Comparison of ENCODE assay signal across 17 mouse cellular contexts in the genomic region with DNA sequence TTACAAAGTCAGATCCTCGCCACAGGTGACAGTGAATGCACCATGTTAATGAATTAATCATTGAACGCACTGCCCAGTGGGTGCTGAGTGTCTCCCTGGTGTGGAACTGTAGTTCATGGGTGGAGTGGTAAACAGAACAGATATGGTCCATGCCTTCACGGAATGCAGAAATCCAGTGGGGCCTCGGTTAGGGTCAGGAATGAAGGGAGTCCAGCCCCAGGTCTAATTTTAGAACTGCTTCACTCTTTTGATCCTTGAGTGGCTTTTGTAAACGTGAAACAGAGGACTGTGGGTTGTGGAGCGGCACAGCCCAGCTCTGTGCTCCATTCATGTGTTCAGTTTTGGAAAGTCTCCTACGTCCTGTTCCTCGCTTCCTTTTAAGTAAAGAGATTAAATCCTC.
DNase-seq lines count a peak whose midpoint lies in the region; ATAC-seq and TF ChIP-seq lines count a peak whose summit lies in the region.
"Had no signal": no experiment of that assay in that cellular context is flagged by ENCODE, and none has a peak within 500 bp of the region (broad histone marks: within the 10 kb centered on the region; RNA-seq: fewer than 3 reads in every experiment).

No protein-coding gene starts in this region.

- no peaks in the 10 kb centered on the region for H3K36me3 ChIP-seq in heart, postnatal 0 days (replicated peaks; ENCODE audit: control insufficient read depth, insufficient read depth, low read length)
- no peaks in the 10 kb centered on the region for H3K36me3 ChIP-seq in kidney, embryonic 15.5 days
- H3K36me3 ChIP-seq: forebrain, embryonic 12.5 days; liver, embryonic 12.5 days; midbrain, embryonic 13.5 days had no signal

- DNase-seq in R1 (ENCODE audit: low read depth, low spot score) = peak; percentile 30
- peak; percentile 9 for DNase-seq in heart, adult 8-10 months (ENCODE audit: low spot score)
- peak; percentile 84 for DNase-seq in heart, postnatal 0 days (ENCODE audit: low spot score)
- no peak for DNase-seq in embryo, embryonic 11 days
- no peak for DNase-seq in urinary bladder, postnatal 14 days (ENCODE audit: low spot score)
- no peak for DNase-seq in ovary, adult 18-20 months (ENCODE audit: low spot score)
- DNase-seq in left cerebral cortex, postnatal 4 days = no peak
- DNase-seq: adrenal gland, postnatal 14 days; cerebellum, adult 2 months; right cerebral cortex, adult 18-20 months; thymus, postnatal 4 days had no signal

- H3K4me1 ChIP-seq in heart, postnatal 0 days (ENCODE audit: control insufficient read depth, insufficient read depth) = peaks cover 38% of the 10 kb centered on the region
- H3K4me1 ChIP-seq in kidney, embryonic 15.5 days = peaks cover 38% of the 10 kb centered on the region
- H3K4me1 ChIP-seq: liver, embryonic 12.5 days had no signal

- TF ChIP-seq CTCF in heart, postnatal 0 days (IDR thresholded peaks at IDR 0.05; ENCODE audit: low read depth) = no peak

- no peak for TF ChIP-seq EP300 in heart, postnatal 0 days (IDR thresholded peaks at IDR 0.05; ENCODE audit: low read depth)

- H3K9me3 ChIP-seq in heart, postnatal 0 days (replicated peaks; ENCODE audit: control insufficient read depth, low read length) = no peaks in the 10 kb centered on the region
- no peaks in the 10 kb centered on the region for H3K9me3 ChIP-seq in kidney, embryonic 15.5 days (replicated peaks)
- H3K9me3 ChIP-seq: forebrain, embryonic 12.5 days; liver, embryonic 12.5 days; midbrain, embryonic 13.5 days had no signal

- H3K27me3 ChIP-seq in heart, postnatal 0 days (ENCODE audit: control insufficient read depth, insufficient read depth, low read length) = no peaks in the 10 kb centered on the region
- H3K27me3 ChIP-seq in kidney, embryonic 15.5 days = no peaks in the 10 kb centered on the region
- H3K27me3 ChIP-seq: forebrain, embryonic 12.5 days; liver, embryonic 12.5 days; midbrain, embryonic 13.5 days had no signal

- peak overlapping the region; percentile 8; the same call in 1 of the 2 replicates for H3K9ac ChIP-seq in heart, postnatal 0 days (replicated peaks; ENCODE audit: low read depth, low read length)
- no peak overlapping the region for H3K9ac ChIP-seq in kidney, embryonic 15.5 days
- H3K9ac ChIP-seq: forebrain, embryonic 12.5 days; liver, embryonic 12.5 days; midbrain, embryonic 13.5 days had no signal

- H3K4me3 ChIP-seq in heart, postnatal 0 days (ENCODE audit: low read depth, low read length) = no peak overlapping the region
- no peak overlapping the region for H3K4me3 ChIP-seq in kidney, embryonic 15.5 days (replicated peaks)
- H3K4me3 ChIP-seq: forebrain, embryonic 12.5 days; liver, embryonic 12.5 days; midbrain, embryonic 13.5 days had no signal

- H3K27ac ChIP-seq in heart, postnatal 0 days (ENCODE audit: low read depth) = peak overlapping the region; percentile 95
- peak overlapping the region; percentile 78 for H3K27ac ChIP-seq in kidney, embryonic 15.5 days
- H3K27ac ChIP-seq: forebrain, embryonic 12.5 days; liver, embryonic 12.5 days; macrophage; midbrain, embryonic 13.5 days had no signal

- intact Hi-C loops in left cerebral cortex, postnatal 4 days (cut with DNase I) = no loop called here

- ATAC-seq in heart, postnatal 0 days (ENCODE audit: insufficient read depth, low read depth) = peak; percentile 57
- peak; percentile 83 for ATAC-seq in kidney, embryonic 15.5 days (replicated peaks; ENCODE audit: low FRiP score)
- ATAC-seq: CD4-positive, CD25-positive, alpha-beta regulatory T cell, adult 4 months; liver, embryonic 12.5 days; midbrain, embryonic 13.5 days had no signal

- WGBS in heart, postnatal 0 days = 26% methylated on average over 8 of the region's 8 CpGs
- 40% methylated on average over 8 of the region's 8 CpGs for WGBS in kidney, embryonic 15.5 days

- peak overlapping the region; percentile 49 for H3K4me2 ChIP-seq in heart, postnatal 0 days (ENCODE audit: low read depth, low read length)
- H3K4me2 ChIP-seq in kidney, embryonic 15.5 days = peak overlapping the region; percentile 33; the same call in 1 of the 2 replicates
- H3K4me2 ChIP-seq: forebrain, embryonic 12.5 days; liver, embryonic 12.5 days; midbrain, embryonic 13.5 days had no signal

Comparison
In these comparisons a context has a peak if more than half of its experiments do, and no peak if none do; other contexts are left out.
1. DNase-seq: peak in R1 (single experiment), heart, adult 8-10 months (single experiment) and heart, postnatal 0 days (single experiment); none in embryo, embryonic 11 days (single experiment), urinary bladder, postnatal 14 days (single experiment), ovary, adult 18-20 months (single experiment) and left cerebral cortex, postnatal 4 days (single experiment).